Mouse (Mus musculus): ENCODE measurements at regions not wholly inside any gene's neighbourhood (a gene's known extent, or its start where the extent isn't known, plus 50 kb on each side); places are given as distances from the start of the nearest gene placed in this dataset.

DNA sequence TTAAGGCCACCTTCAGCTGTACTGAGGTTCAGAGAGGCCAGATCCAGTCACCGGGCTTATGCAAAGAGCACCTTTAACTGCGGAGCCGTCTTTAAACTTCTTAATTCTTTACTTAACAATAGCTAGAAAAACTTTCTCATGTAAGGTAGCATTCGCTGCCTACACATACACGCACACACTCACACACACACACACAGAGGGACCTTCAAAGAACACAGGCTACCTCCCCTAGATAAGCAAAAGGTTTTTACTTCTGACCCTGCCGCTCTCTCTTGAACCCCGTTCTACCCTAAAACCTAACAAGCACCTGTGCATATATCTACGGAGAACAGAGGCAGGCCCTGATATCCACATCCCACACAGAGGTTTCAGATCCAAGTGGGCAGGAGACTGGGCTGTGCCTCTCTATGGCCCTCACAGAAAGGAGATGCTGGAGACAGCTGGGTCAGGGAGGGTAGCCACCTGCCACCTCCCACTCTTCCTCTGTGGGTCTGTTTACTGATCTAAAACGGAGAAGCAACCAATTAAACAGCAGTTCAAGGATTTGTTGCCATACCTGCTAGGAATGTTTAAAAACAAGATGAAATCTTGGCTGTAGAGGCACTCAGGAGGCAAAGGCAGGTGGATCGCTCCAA is 81.2 kb downstream of the Tomm20 start:
- TF ChIP-seq CTCF (IDR thresholded peaks at IDR 0.05; ENCODE audit: control insufficient read depth, insufficient read depth, low read length) (no peak), POLR2A (IDR thresholded peaks at IDR 0.05; ENCODE audit: borderline replicate concordance, control insufficient read depth, low read depth, low read length) (no peak)

All from bone marrow, adult 2 months (tissue).